Mouse (Mus musculus) megakaryocyte, embryonic 14.5 days (primary cell): ENCODE data around the gene Ppp4r4. TPM values are rescaled to one million over a fixed set of nuclear protein-coding genes. Genes with fewer than 3 reads are reported as not detected.
A peak's percentile ranks its signal among the peaks of the same experiment; 100 is the strongest.
"Not testable (repeated sequence)": the region's sequence is repeated elsewhere in the genome, so short reads cannot be mapped to it uniquely, and the experiment has no call there.

ENCODE experiments used
- H3K27me3 ChIP-seq: replicated peaks from 2 replicates; pipeline ENCODE3; 2012; ENCODE audit warnings: inconsistent platforms
- H3K36me3 ChIP-seq: replicated peaks from 2 replicates; pipeline ENCODE3; 2012; ENCODE audit warnings: low read length, inconsistent platforms, mixed read lengths
- H3K4me1 ChIP-seq: 2 replicates; pipeline ENCODE4 v1.6.1; 2012; ENCODE audit warnings: inconsistent platforms
- H3K4me3 ChIP-seq: replicated peaks from 2 replicates; pipeline ENCODE3; 2012; ENCODE audit warnings: moderate library complexity, mild to moderate bottlenecking, inconsistent platforms
- H3K9me3 ChIP-seq: 2 replicates; pipeline ENCODE4 v1.6.1; 2012; ENCODE audit warnings: inconsistent platforms
- FLI1 ChIP-seq: IDR thresholded peaks from 2 replicates; pipeline ENCODE4 v1.6.1; 2012; ENCODE audit warnings: low read length, inconsistent platforms, mixed read lengths
- GATA1 ChIP-seq: IDR thresholded peaks from 3 replicates; pipeline ENCODE4 v1.6.1; 2012; ENCODE audit warnings: mixed read lengths, low read length, inconsistent platforms, borderline replicate concordance
- polyA plus RNA-seq: library from polyadenylated mRNA; stranded (reverse); fragments of >175 nt; gene quantifications from 2 replicates; pipeline ENCODE4 v1.2.3, GENCODE M21; 2012; ENCODE audit warnings: low replicate concordance; ENCODE audit not compliant: insufficient read depth

The Ppp4r4 gene
- not detected in 2 replicates for polyA plus RNA-seq

GRCm38 (mm10) chr12:103532020-103532648 is at the start of gene Ppp4r4:
TSS of gene Ppp4r4 (plus strand) at chr12:103532283.
- Histone ChIP-seq H3K9me3 (peaks cover 6% of the 10 kb centered on the region), H3K4me3 (peak within 1 kb of the TSS; percentile 91), H3K4me1 (peaks cover 15% of the 10 kb centered on the region), H3K36me3 (no peaks in the 10 kb centered on the region), H3K27me3 (peaks cover 43% of the 10 kb centered on the region)
- TF ChIP-seq FLI1 (no peak), GATA1 (no peak)

GRCm38 (mm10) chr12:103482781-103483180 is 49.3 kb upstream of the Ppp4r4 start:
- Histone ChIP-seq H3K36me3 (no peaks in the 10 kb centered on the region), H3K9me3 (no peaks in the 10 kb centered on the region), H3K4me1 (peaks cover 9% of the 10 kb centered on the region; the same call in 1 of the 2 replicates), H3K4me3 (no peak overlapping the region), H3K27me3 (peaks cover 48% of the 10 kb centered on the region)
- no peak for TF ChIP-seq GATA1

GRCm38 (mm10) chr12:103484200-103484972 is 47.7 kb upstream of the Ppp4r4 start:
- Histone ChIP-seq H3K27me3 (peaks cover 40% of the 10 kb centered on the region), H3K4me1 (peaks cover 15% of the 10 kb centered on the region; the same call in 1 of the 2 replicates)
- not testable (repeated sequence) for H3K9me3 ChIP-seq, H3K4me3 ChIP-seq, H3K36me3 ChIP-seq

GRCm38 (mm10) chr12:103486726-103487125 is 45.4 kb upstream of the Ppp4r4 start:
- peaks cover 32% of the 10 kb centered on the region for H3K27me3 ChIP-seq
- no peaks in the 10 kb centered on the region for H3K36me3 ChIP-seq
- TF ChIP-seq FLI1 (no peak), GATA1 (no peak)
- H3K4me3 ChIP-seq, result no peak overlapping the region
- H3K9me3 ChIP-seq, result no peaks in the 10 kb centered on the region
- H3K4me1 ChIP-seq, result peaks cover 33% of the 10 kb centered on the region

- Histone ChIP-seq H3K27me3 (peaks cover 31% of the 10 kb centered on the region), H3K36me3 (no peaks in the 10 kb centered on the region), H3K4me3 (no peak overlapping the region), H3K9me3 (no peaks in the 10 kb centered on the region), H3K4me1 (peaks cover 39% of the 10 kb centered on the region)
- TF ChIP-seq FLI1 (no peak), GATA1 (no peak)
Measured at GRCm38 (mm10) chr12:103487276-103487675, 44.8 kb upstream of the Ppp4r4 start.

GRCm38 (mm10) chr12:103487750-103488149 is 44.3 kb upstream of the Ppp4r4 start:
- Histone ChIP-seq H3K4me1 (peaks cover 43% of the 10 kb centered on the region), H3K27me3 (peaks cover 28% of the 10 kb centered on the region), H3K36me3 (no peaks in the 10 kb centered on the region), H3K4me3 (no peak overlapping the region), H3K9me3 (no peaks in the 10 kb centered on the region)
- no peak for TF ChIP-seq FLI1
- no peak for TF ChIP-seq GATA1

- Histone ChIP-seq H3K9me3 (no peaks in the 10 kb centered on the region), H3K4me1 (peaks cover 60% of the 10 kb centered on the region)
- TF ChIP-seq FLI1, result no peak
- TF ChIP-seq GATA1, result no peak
Measured at GRCm38 (mm10) chr12:103491091-103491730, 40.9 kb upstream of the Ppp4r4 start.

GRCm38 (mm10) chr12:103492767-103493166 is 39.3 kb upstream of the Ppp4r4 start:
- Histone ChIP-seq H3K4me1 (peaks cover 51% of the 10 kb centered on the region), H3K27me3 (peaks cover 2% of the 10 kb centered on the region), H3K9me3 (peaks cover 4% of the 10 kb centered on the region; the same call in 1 of the 2 replicates), H3K4me3 (no peak overlapping the region), H3K36me3 (no peaks in the 10 kb centered on the region)
- TF ChIP-seq FLI1 (no peak), GATA1 (no peak)

More at GRCm38 (mm10) chr12:103491091-103491730, 40.9 kb upstream of the Ppp4r4 start:
- Histone ChIP-seq H3K4me3 (peak overlapping the region; percentile 72), H3K36me3 (no peaks in the 10 kb centered on the region), H3K27me3 (peaks cover 13% of the 10 kb centered on the region)

- H3K4me3 ChIP-seq, result no peak overlapping the region
- TF ChIP-seq FLI1 (no peak), GATA1 (no peak)
- H3K9me3 ChIP-seq, result peaks cover 17% of the 10 kb centered on the region
- H3K4me1 ChIP-seq, result peaks cover 49% of the 10 kb centered on the region
- no peaks in the 10 kb centered on the region for H3K36me3 ChIP-seq
- peaks cover 2% of the 10 kb centered on the region for H3K27me3 ChIP-seq
Measured at GRCm38 (mm10) chr12:103494486-103494885, 37.6 kb upstream of the Ppp4r4 start.

- H3K9me3 ChIP-seq, result peaks cover 35% of the 10 kb centered on the region
- H3K4me3 ChIP-seq, result no peak overlapping the region
- H3K27me3 ChIP-seq, result peaks cover 2% of the 10 kb centered on the region
- TF ChIP-seq GATA1 (no peak), FLI1 (no peak)
- H3K36me3 ChIP-seq, result no peaks in the 10 kb centered on the region
- peaks cover 13% of the 10 kb centered on the region for H3K4me1 ChIP-seq
Measured at GRCm38 (mm10) chr12:103498768-103499167, 33.3 kb upstream of the Ppp4r4 start.
